Mouse (Mus musculus) limb, embryonic 12.5 days (tissue): ENCODE results near the gene Lsm6. TPM values are rescaled to one million over a fixed set of nuclear protein-coding genes. Genes with fewer than 3 reads are reported as not detected.
A peak's percentile ranks its signal among the peaks of the same experiment; 100 is the strongest.
"Not testable (repeated sequence)": the region's sequence is repeated elsewhere in the genome, so short reads cannot be mapped to it uniquely, and the experiment has no call there.

Experiments used
- ATAC-seq: fragments of 200-750 bp; cut with Nextera tagmentation; 2 replicates; pipeline ENCODE4 v1.8.0; 2017; ENCODE audit warnings: low read depth, moderate TSS enrichment; ENCODE audit not compliant: insufficient number of reproducible peaks, insufficient read depth, low FRiP score, low TSS enrichment
- H3K27ac ChIP-seq: fragments of 300-500 bp; sonication (generic); 2 replicates; pipeline ENCODE4 v1.5.1; 2016; ENCODE audit warnings: mild to moderate bottlenecking, moderate library complexity
- H3K27me3 ChIP-seq: fragments of 300-500 bp; sonication (generic); 2 replicates; pipeline ENCODE4 v1.6.1; 2016; ENCODE audit warnings: mild to moderate bottlenecking, moderate library complexity
- H3K36me3 ChIP-seq: fragments of 300-500 bp; sonication (generic); 2 replicates; pipeline ENCODE4 v1.6.1; 2016; ENCODE audit warnings: mild to moderate bottlenecking, moderate library complexity
- H3K4me1 ChIP-seq: fragments of 300-500 bp; sonication (generic); replicated peaks from 2 replicates; pipeline ENCODE4 v1.6.1; 2016
- H3K4me2 ChIP-seq: fragments of 300-500 bp; sonication (generic); 2 replicates; pipeline ENCODE4 v1.6.1; 2016; ENCODE audit warnings: mild to moderate bottlenecking, moderate library complexity
- H3K4me3 ChIP-seq: fragments of 300-500 bp; sonication (generic); replicated peaks from 2 replicates; pipeline ENCODE4 v1.5.1; 2016; ENCODE audit warnings: mild to moderate bottlenecking
- H3K9ac ChIP-seq: fragments of 300-500 bp; sonication (generic); replicated peaks from 2 replicates; pipeline ENCODE4 v1.6.1; 2016; ENCODE audit warnings: mild to moderate bottlenecking, moderate library complexity
- H3K9me3 ChIP-seq: fragments of 300-500 bp; sonication (generic); 2 replicates; pipeline ENCODE4 v1.6.1; 2016; ENCODE audit warnings: mild to moderate bottlenecking, moderate library complexity
- WGBS: fragments of 180-500 bp; shearing (Covaris S2); methylation state at CpG from one replicate; pipeline ENCODE4 v1.1.7; 2016; 5-methylcytosine and 5-hydroxymethylcytosine counted together
- polyA plus RNA-seq: library from polyadenylated mRNA; unstranded; fragments of >200 nt; fragmentation: Nextera tagmentation; extraction: Ambion mirVana; gene quantifications from 2 replicates; pipeline ENCODE4 v1.2.1, GENCODE M21; 2016

Gene Lsm6
- polyA plus RNA-seq, 1 experiment from 2014 or later: 262 TPM

- Histone ChIP-seq H3K4me1 (peaks cover 11% of the 10 kb centered on the region; the same call in 1 of the 2 replicates), H3K4me3 (no peak overlapping the region), H3K36me3 (no peaks in the 10 kb centered on the region), H3K27me3 (no peaks in the 10 kb centered on the region), H3K9ac (no peak overlapping the region), H3K9me3 (no peaks in the 10 kb centered on the region), H3K4me2 (0 out of 2 replicates have a peak overlapping the region, but pooled peaks have one; percentile 2), H3K27ac (peak overlapping the region; percentile 59)
- ATAC-seq: no peak
- WGBS: 53% methylated on average over 11 of the region's 11 CpGs
Observed at GRCm38 (mm10) chr8:78828414-78828813, 7.5 kb upstream of the Lsm6 start.

- no peaks in the 10 kb centered on the region for H3K9me3 ChIP-seq
- ATAC-seq: no peak
- H3K4me2 ChIP-seq: no peak overlapping the region
- peaks cover 17% of the 10 kb centered on the region for H3K4me1 ChIP-seq
- H3K4me3 ChIP-seq: no peak overlapping the region
- no peak overlapping the region for H3K9ac ChIP-seq
- H3K27ac ChIP-seq: no peak overlapping the region
- no peaks in the 10 kb centered on the region for H3K36me3 ChIP-seq
- no peaks in the 10 kb centered on the region for H3K27me3 ChIP-seq
- 89% methylated on average over 4 of the region's 4 CpGs for whole genome bisulfite sequencing
Observed at GRCm38 (mm10) chr8:78824515-78824914, 3.6 kb upstream of the Lsm6 start.

DNA sequence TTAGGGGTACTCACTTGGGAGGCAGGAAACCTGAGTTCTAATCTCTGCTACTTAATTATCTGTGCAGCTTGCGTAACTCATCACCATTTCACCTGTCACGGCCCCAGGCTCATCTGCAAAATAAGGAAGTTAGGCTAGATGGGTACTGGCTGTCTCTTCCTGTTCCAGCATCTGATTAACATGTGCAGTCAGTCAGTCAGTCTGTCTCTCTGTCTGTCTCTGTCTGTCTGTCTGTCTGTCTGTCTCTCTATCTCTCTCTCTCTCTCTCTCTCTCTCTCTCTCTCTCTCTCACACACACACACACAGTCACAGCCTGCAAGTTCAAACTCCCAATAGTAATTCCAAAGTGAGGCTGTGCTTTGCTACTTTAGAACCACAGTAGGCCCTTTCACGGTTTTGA, 967 bp downstream of the Lsm6 start:
- H3K9ac ChIP-seq: peak overlapping the region; percentile 80
- H3K4me1 ChIP-seq: peaks cover 33% of the 10 kb centered on the region
- not testable (repeated sequence) for H3K9me3 ChIP-seq, H3K36me3 ChIP-seq, H3K27me3 ChIP-seq, ATAC-seq
- H3K27ac ChIP-seq: peak overlapping the region; percentile 99
- peak overlapping the region; percentile 72 for H3K4me3 ChIP-seq
- WGBS: 45% methylated on average over 3 of the region's 3 CpGs
- H3K4me2 ChIP-seq: peak overlapping the region; percentile 72

GRCm38 (mm10) chr8:78814743-78815142, 6.2 kb downstream of the Lsm6 start:
- H3K4me2 ChIP-seq: no peak overlapping the region
- WGBS: 96% methylated on average over 2 of the region's 2 CpGs
- H3K9ac ChIP-seq: no peak overlapping the region
- no peak overlapping the region for H3K27ac ChIP-seq
- H3K36me3 ChIP-seq: peaks cover 45% of the 10 kb centered on the region
- H3K27me3 ChIP-seq: no peaks in the 10 kb centered on the region
- no peak overlapping the region for H3K4me3 ChIP-seq
- peaks cover 29% of the 10 kb centered on the region for H3K4me1 ChIP-seq
- H3K9me3 ChIP-seq: no peaks in the 10 kb centered on the region
- ATAC-seq: no peak

DNA sequence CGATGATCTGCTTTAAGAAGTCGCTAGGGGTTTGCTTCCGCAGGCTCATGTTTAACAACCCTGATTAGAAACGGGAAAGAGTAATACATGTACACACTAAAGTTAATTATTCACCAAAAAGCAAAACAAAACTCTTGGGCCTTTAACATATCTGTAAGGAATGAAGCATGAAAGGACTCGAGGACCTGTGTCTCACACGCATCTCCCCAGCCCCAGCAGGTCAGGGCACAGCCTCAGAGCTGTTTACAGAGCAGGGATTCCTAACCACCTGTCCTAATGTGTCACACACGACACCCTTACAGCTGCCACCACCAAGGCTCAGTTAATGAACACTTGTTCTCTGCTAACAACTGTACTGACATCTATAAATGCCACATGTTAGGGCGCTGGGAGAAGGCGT, 7.9 kb downstream of the Lsm6 start:
- Histone ChIP-seq H3K9me3 (no peaks in the 10 kb centered on the region), H3K4me1 (peaks cover 17% of the 10 kb centered on the region; the same call in 1 of the 2 replicates), H3K9ac (no peak overlapping the region), H3K4me3 (no peak overlapping the region), H3K36me3 (peaks cover 62% of the 10 kb centered on the region), H3K27me3 (no peaks in the 10 kb centered on the region), H3K4me2 (no peak overlapping the region), H3K27ac (no peak overlapping the region)
- ATAC-seq: peak; percentile 59; the same call in 1 of the 2 replicates
- WGBS: 74% methylated on average over 9 of the region's 9 CpGs

DNA sequence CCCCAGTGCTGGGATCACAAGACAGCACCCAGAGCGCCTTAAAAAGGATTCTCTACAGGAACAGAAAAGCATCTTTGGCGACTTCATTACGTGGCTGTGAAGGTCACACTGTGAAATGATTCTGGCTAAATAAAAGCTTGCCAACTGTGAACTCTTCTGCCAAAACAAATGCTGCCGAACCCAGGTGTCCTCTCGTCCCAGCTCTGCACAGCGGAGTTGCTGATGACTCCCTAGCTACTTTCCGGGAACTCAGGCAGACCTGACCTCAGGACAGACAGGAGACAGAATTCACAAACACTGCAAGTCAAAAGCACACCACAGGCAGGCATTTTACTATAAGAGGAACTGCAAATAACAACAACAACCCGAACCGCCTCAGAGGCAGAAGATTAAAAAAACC, 8.5 kb downstream of the Lsm6 start:
- no peaks in the 10 kb centered on the region for H3K27me3 ChIP-seq
- H3K36me3 ChIP-seq: peaks cover 68% of the 10 kb centered on the region
- 92% methylated on average over 9 of the region's 9 CpGs for WGBS

DNA sequence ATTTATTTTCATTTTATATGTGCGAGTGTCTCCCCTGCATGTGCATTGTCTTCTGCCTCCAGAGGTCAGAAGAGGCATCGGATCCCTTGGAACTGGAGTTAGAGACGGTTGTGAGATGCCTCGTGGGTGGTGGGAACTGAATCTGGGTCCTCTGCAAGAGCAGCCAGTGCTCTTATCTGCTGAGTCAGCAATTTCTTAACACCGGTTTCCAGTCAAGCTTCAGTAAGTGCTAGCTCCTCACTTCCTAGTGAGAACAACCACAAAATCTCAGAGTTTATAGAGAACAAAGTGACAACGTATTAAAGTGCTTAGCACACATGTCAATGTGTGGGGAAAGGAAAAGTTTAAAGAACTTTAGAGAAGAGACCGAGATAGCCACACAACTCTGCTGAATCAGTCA, 9.2 kb downstream of the Lsm6 start:
- no peak for ATAC-seq
- Histone ChIP-seq H3K9me3 (no peaks in the 10 kb centered on the region), H3K4me3 (no peak overlapping the region), H3K4me1 (peaks cover 9% of the 10 kb centered on the region; the same call in 1 of the 2 replicates), H3K27me3 (no peaks in the 10 kb centered on the region), H3K36me3 (peaks cover 75% of the 10 kb centered on the region), H3K4me2 (no peak overlapping the region), H3K9ac (no peak overlapping the region), H3K27ac (no peak overlapping the region)
- WGBS: 96% methylated on average over 7 of the region's 7 CpGs

More for the DNA sequence above, 8.5 kb downstream of the Lsm6 start:
- Histone ChIP-seq H3K4me2 (no peak overlapping the region), H3K9ac (no peak overlapping the region), H3K4me1 (peaks cover 14% of the 10 kb centered on the region; the same call in 1 of the 2 replicates), H3K9me3 (no peaks in the 10 kb centered on the region), H3K4me3 (no peak overlapping the region), H3K27ac (no peak overlapping the region)
- ATAC-seq: no peak

GRCm38 (mm10) chr8:78810207-78810675, 10.7 kb downstream of the Lsm6 start:
- Histone ChIP-seq H3K36me3 (peaks cover 81% of the 10 kb centered on the region), H3K4me1 (no peaks in the 10 kb centered on the region), H3K27me3 (no peaks in the 10 kb centered on the region), H3K9me3 (no peaks in the 10 kb centered on the region), H3K4me3 (no peak overlapping the region), H3K27ac (no peak overlapping the region), H3K4me2 (no peak overlapping the region), H3K9ac (no peak overlapping the region)
- no peak for ATAC-seq
- 91% methylated on average over 9 of the region's 9 CpGs for WGBS

DNA sequence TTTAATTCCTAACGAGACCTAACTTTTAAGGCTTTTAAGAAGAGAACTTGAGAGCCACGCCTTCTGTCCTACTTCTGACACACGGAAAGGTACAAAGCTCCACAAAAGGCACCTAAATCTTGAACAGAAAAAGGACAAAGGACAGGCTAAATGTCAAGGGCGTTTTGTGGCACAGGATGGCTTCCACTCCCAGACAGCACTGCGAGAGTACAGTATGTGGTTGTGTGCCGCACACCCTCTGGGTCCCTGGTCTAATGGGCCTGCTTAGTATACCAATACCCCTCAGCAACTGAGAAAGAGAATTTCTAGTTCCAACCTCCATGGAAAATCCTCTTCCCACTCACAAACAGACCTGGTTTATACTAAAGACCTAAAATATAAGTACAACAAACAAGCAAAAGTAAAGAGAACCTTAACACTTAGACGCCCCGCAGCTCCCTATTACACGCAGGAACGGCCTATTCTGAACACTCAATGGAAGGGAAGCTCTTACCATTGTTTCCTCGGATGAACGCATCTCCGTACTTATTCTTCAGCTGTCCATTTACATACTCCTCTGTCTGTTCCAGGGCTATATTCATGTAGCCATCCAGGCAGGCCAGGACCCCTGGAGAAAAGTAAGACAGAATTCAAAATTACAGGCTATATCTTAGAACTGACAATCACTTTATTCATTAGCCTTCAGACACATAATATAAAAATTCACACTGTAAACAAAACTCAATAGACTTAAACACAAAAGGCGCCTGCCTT, 11.3 kb downstream of the Lsm6 start:
- Histone ChIP-seq H3K27ac (no peak overlapping the region), H3K27me3 (no peaks in the 10 kb centered on the region), H3K36me3 (peaks cover 85% of the 10 kb centered on the region), H3K4me2 (no peak overlapping the region), H3K4me1 (no peaks in the 10 kb centered on the region), H3K9me3 (no peaks in the 10 kb centered on the region), H3K9ac (no peak overlapping the region), H3K4me3 (no peak overlapping the region)
- no peak for ATAC-seq
- 97% methylated on average over 14 of the region's 14 CpGs for WGBS

- H3K27ac ChIP-seq: no peak overlapping the region
- H3K27me3 ChIP-seq: no peaks in the 10 kb centered on the region
- peaks cover 87% of the 10 kb centered on the region for H3K36me3 ChIP-seq
- no peak overlapping the region for H3K4me3 ChIP-seq
- no peaks in the 10 kb centered on the region for H3K9me3 ChIP-seq
- H3K4me1 ChIP-seq: no peaks in the 10 kb centered on the region
- ATAC-seq: no peak
- 87% methylated on average over 2 of the region's 2 CpGs for WGBS
- H3K9ac ChIP-seq: no peak overlapping the region
- H3K4me2 ChIP-seq: no peak overlapping the region
Observed at GRCm38 (mm10) chr8:78808888-78809287, 12.1 kb downstream of the Lsm6 start.

DNA sequence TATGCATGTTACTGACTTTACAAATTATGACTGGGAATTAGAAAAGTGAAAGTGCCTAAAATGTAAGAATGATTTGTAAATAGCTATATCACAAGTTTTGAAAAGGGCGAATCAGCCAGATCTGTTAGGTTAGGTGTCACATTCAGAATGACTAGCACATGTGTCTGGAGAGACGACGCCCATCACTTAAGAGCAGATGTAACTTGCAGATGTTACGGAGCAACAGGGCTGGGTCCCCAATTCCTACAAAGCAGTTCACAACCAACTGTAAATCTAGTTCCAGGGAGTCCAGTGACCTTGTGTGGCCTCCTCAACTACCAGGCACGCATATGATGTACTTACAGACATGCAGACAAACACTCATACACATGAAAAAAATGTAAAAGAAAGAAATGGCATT, 12.5 kb downstream of the Lsm6 start:
- Histone ChIP-seq H3K27me3 (no peaks in the 10 kb centered on the region), H3K4me2 (no peak overlapping the region), H3K9ac (no peak overlapping the region), H3K36me3 (peaks cover 91% of the 10 kb centered on the region), H3K9me3 (no peaks in the 10 kb centered on the region), H3K27ac (no peak overlapping the region), H3K4me1 (no peaks in the 10 kb centered on the region), H3K4me3 (no peak overlapping the region)
- ATAC-seq: no peak
- WGBS: 89% methylated on average over 5 of the region's 5 CpGs

DNA sequence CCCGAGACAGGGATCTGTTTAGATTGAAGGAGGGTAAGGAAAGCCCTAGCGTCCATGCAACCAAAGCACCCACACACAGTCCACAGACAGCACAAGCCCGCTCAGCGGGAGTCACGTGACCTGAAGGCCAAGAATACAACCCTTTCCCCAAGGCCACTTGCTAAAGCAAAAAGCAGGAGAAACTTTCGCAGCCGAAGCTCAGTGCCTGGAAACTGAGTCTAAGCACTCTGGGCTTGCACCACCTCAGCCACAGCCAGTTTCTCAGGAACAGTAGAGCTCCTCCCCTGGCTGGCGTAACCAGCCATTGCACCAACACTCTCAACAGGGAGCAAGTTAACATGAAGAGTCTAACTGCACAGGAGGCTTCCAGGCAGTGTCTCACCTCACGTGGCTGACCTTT, 13.7 kb downstream of the Lsm6 start:
- WGBS: 91% methylated on average over 9 of the region's 9 CpGs
- no peak for ATAC-seq
- Histone ChIP-seq H3K4me1 (no peaks in the 10 kb centered on the region), H3K9ac (no peak overlapping the region), H3K27me3 (no peaks in the 10 kb centered on the region), H3K27ac (no peak overlapping the region), H3K4me3 (no peak overlapping the region), H3K36me3 (peaks cover 93% of the 10 kb centered on the region), H3K4me2 (no peak overlapping the region), H3K9me3 (no peaks in the 10 kb centered on the region)
